Mouse (Mus musculus) C2C12 (cell line): ENCODE measurements around the gene B4galnt1. TPM values are rescaled to one million over a fixed set of nuclear protein-coding genes. Genes with fewer than 3 reads are reported as not detected.

Experiments used
- H3K27me3 ChIP-seq: one replicate; pipeline ENCODE4 v1.6.1; 2011; ENCODE audit not compliant: control insufficient read depth, insufficient read depth, insufficient read length
- H3K36me3 ChIP-seq: one replicate; pipeline ENCODE4 v1.6.1; 2011; ENCODE audit not compliant: control insufficient read depth, insufficient read depth
- H3K4me3 ChIP-seq: one replicate; pipeline ENCODE4 v1.5.1; 2011; ENCODE audit warnings: mild to moderate bottlenecking, control low read depth; ENCODE audit not compliant: poor library complexity, insufficient read depth, severe bottlenecking
- H3K79me2 ChIP-seq: one replicate; pipeline ENCODE4 v1.6.1; 2011; ENCODE audit not compliant: control insufficient read depth, insufficient read depth
- H3K79me3 ChIP-seq: one replicate; pipeline ENCODE4 v1.6.1; 2011; ENCODE audit warnings: low read depth, control low read depth
- H3ac ChIP-seq: one replicate; pipeline ENCODE3; 2011; ENCODE audit warnings: low read depth; ENCODE audit not compliant: control insufficient read depth, insufficient read length
- CEBPB ChIP-seq: IDR thresholded peaks from one replicate; pipeline ENCODE4 v1.6.1; 2011; ENCODE audit warnings: low read depth, mild to moderate bottlenecking, control low read depth, moderate library complexity
- CTCF ChIP-seq: IDR thresholded peaks from one replicate; pipeline ENCODE4 v1.5.1; 2011; ENCODE audit not compliant: control insufficient read depth, insufficient read depth, insufficient read length
- FOSL1 ChIP-seq: IDR thresholded peaks from one replicate; pipeline ENCODE4 v1.8.0; 2011; ENCODE audit warnings: mild to moderate bottlenecking, low read length; ENCODE audit not compliant: poor library complexity, insufficient read depth, severe bottlenecking
- MAX ChIP-seq: IDR thresholded peaks from one replicate; pipeline ENCODE4 v1.6.1; 2011; ENCODE audit warnings: mild to moderate bottlenecking, control low read depth
- MYOD1 ChIP-seq: IDR thresholded peaks from one replicate; pipeline ENCODE4 v1.6.1; 2011; ENCODE audit warnings: low read depth; ENCODE audit not compliant: control insufficient read depth, insufficient read length
- MYOG ChIP-seq: IDR thresholded peaks from one replicate; pipeline ENCODE4 v1.6.1; 2011; ENCODE audit not compliant: control insufficient read depth, insufficient read length; ENCODE audit errors: extremely low read depth
- USF1 ChIP-seq: IDR thresholded peaks from one replicate; pipeline ENCODE4 v1.6.1; 2011; ENCODE audit warnings: low read depth, mild to moderate bottlenecking, control low read depth, moderate library complexity
- polyA plus RNA-seq: library from polyadenylated mRNA; unstranded; fragments of >200 nt; fragmentation: generic; extraction: Trizol; gene quantifications from one replicate; pipeline ENCODE4 v1.2.1, GENCODE M21; 2012; ENCODE audit warnings: missing spikeins

Gene B4galnt1
- polyA plus RNA-seq, 1 experiment, result 23.8 TPM

- Histone ChIP-seq H3K79me2 (peaks cover 24% of the 10 kb centered on the region), H3ac (no peak overlapping the region), H3K79me3 (peaks cover 2% of the 10 kb centered on the region), H3K36me3 (no peaks in the 10 kb centered on the region), H3K27me3 (no peaks in the 10 kb centered on the region), H3K4me3 (no peak overlapping the region)
- no peak for TF ChIP-seq USF1
- no peak for TF ChIP-seq FOSL1
- no peak for TF ChIP-seq CTCF
- no peak for TF ChIP-seq MYOD1
- TF ChIP-seq CEBPB, result no peak
These were observed 48.8 kb downstream of the B4galnt1 start for GRCm38 (mm10) chr10:127213704-127214421.

- TF ChIP-seq MAX, result no peak
- TF ChIP-seq MYOD1, result no peak
- no peak for TF ChIP-seq CEBPB
- no peak for TF ChIP-seq MYOG
- TF ChIP-seq FOSL1, result no peak
- no peak for TF ChIP-seq CTCF
- no peak for TF ChIP-seq USF1
- no peaks in the 10 kb centered on the region for H3K27me3 ChIP-seq
- H3ac ChIP-seq, result no peak overlapping the region
- H3K36me3 ChIP-seq, result no peaks in the 10 kb centered on the region
- no peak overlapping the region for H3K4me3 ChIP-seq
- H3K79me3 ChIP-seq, result no peaks in the 10 kb centered on the region
- peaks cover 18% of the 10 kb centered on the region for H3K79me2 ChIP-seq
These were observed 49.4 kb downstream of the B4galnt1 start for GRCm38 (mm10) chr10:127214422-127214803.

GRCm38 (mm10) chr10:127216456-127216855, 51.4 kb downstream of the B4galnt1 start:
- no peaks in the 10 kb centered on the region for H3K79me2 ChIP-seq
- no peak overlapping the region for H3K4me3 ChIP-seq
- no peaks in the 10 kb centered on the region for H3K27me3 ChIP-seq
- no peak for TF ChIP-seq USF1
- no peak for TF ChIP-seq MYOD1
- TF ChIP-seq FOSL1, result no peak
- TF ChIP-seq MAX, result no peak
- TF ChIP-seq MYOG, result no peak
- TF ChIP-seq CEBPB, result no peak
- no peak for TF ChIP-seq CTCF
- no peaks in the 10 kb centered on the region for H3K79me3 ChIP-seq
- H3ac ChIP-seq, result no peak overlapping the region
- no peaks in the 10 kb centered on the region for H3K36me3 ChIP-seq

GRCm38 (mm10) chr10:127217177-127217576, 52.2 kb downstream of the B4galnt1 start:
- no peak for TF ChIP-seq CTCF
- no peak for TF ChIP-seq MYOD1
- TF ChIP-seq CEBPB, result no peak
- TF ChIP-seq USF1, result no peak
- TF ChIP-seq FOSL1, result no peak
- TF ChIP-seq MYOG, result no peak
- TF ChIP-seq MAX, result no peak
- Histone ChIP-seq H3K27me3 (no peaks in the 10 kb centered on the region), H3K79me2 (no peaks in the 10 kb centered on the region), H3K79me3 (no peaks in the 10 kb centered on the region), H3K4me3 (no peak overlapping the region), H3K36me3 (no peaks in the 10 kb centered on the region), H3ac (no peak overlapping the region)

GRCm38 (mm10) chr10:127218339-127218738, 53.3 kb downstream of the B4galnt1 start:
- Histone ChIP-seq H3K27me3 (peaks cover 3% of the 10 kb centered on the region), H3ac (no peak overlapping the region), H3K36me3 (no peaks in the 10 kb centered on the region), H3K79me3 (no peaks in the 10 kb centered on the region), H3K79me2 (no peaks in the 10 kb centered on the region), H3K4me3 (no peak overlapping the region)
- TF ChIP-seq USF1, result no peak
- no peak for TF ChIP-seq MAX
- TF ChIP-seq MYOG, result no peak
- no peak for TF ChIP-seq MYOD1
- no peak for TF ChIP-seq CTCF

Other genes with a start within 250 kb of the B4galnt1 start
- 57.5 TPM for gene Ctdsp2, start 186.5 kb upstream of the B4galnt1 start, polyA plus RNA-seq
- 0.13 TPM for gene Avil, start 164.5 kb upstream of the B4galnt1 start, polyA plus RNA-seq
- gene Tsfm, start 134.4 kb upstream of the B4galnt1 start, polyA plus RNA-seq, result 66.0 TPM
- 31.3 TPM for gene Mettl1, start 123.8 kb upstream of the B4galnt1 start, polyA plus RNA-seq
- 0.22 TPM for gene Eef1akmt3, start 123.7 kb upstream of the B4galnt1 start, polyA plus RNA-seq
- gene Cyp27b1, start 117.0 kb upstream of the B4galnt1 start, polyA plus RNA-seq, result 0.20 TPM
- 3.0 TPM for gene March9, start 105.0 kb upstream of the B4galnt1 start, polyA plus RNA-seq
- gene Cdk4, start 101.7 kb upstream of the B4galnt1 start, polyA plus RNA-seq, result 714 TPM
- 118 TPM for gene Tspan31, start 95.0 kb upstream of the B4galnt1 start, polyA plus RNA-seq
- 3.2 TPM for gene Agap2, start 89.9 kb upstream of the B4galnt1 start, polyA plus RNA-seq
- 35.6 TPM for gene Os9, start 44.1 kb upstream of the B4galnt1 start, polyA plus RNA-seq
- 2.9 TPM for gene Slc26a10, start 15.4 kb downstream of the B4galnt1 start, polyA plus RNA-seq
- gene Arhgef25, start 24.9 kb downstream of the B4galnt1 start, polyA plus RNA-seq, result 31.8 TPM
- 24.4 TPM for gene Dtx3, start 30.5 kb downstream of the B4galnt1 start, polyA plus RNA-seq
- gene Pip4k2c, start 46.4 kb downstream of the B4galnt1 start, polyA plus RNA-seq, result 25.8 TPM
- gene Kif5a, start 98.1 kb downstream of the B4galnt1 start, polyA plus RNA-seq, result 0.29 TPM
- 170 TPM for gene Dctn2, start 101.1 kb downstream of the B4galnt1 start, polyA plus RNA-seq
- 15.2 TPM for gene Mbd6, start 123.8 kb downstream of the B4galnt1 start, polyA plus RNA-seq
- gene Mars, start 146.6 kb downstream of the B4galnt1 start, polyA plus RNA-seq, result 155 TPM
- 0.78 TPM for gene Arhgap9, start 156.7 kb downstream of the B4galnt1 start, polyA plus RNA-seq
- 1.6 TPM for gene Gli1, start 176.7 kb downstream of the B4galnt1 start, polyA plus RNA-seq
- not detected for gene Inhbe, start 189.2 kb downstream of the B4galnt1 start, polyA plus RNA-seq
- gene Inhbc, start 205.2 kb downstream of the B4galnt1 start, polyA plus RNA-seq, result not detected
- 31.0 TPM for gene R3hdm2, start 215.1 kb downstream of the B4galnt1 start, polyA plus RNA-seq